Mouse (Mus musculus): ENCODE measurements around the gene Ccdc127. TPM values are rescaled to one million over a fixed set of nuclear protein-coding genes. Genes with fewer than 3 reads are reported as not detected.

The Ccdc127 gene
- 27.7 and 29.4 TPM in 2 replicates for polyA plus RNA-seq (2012; rRNA removed)

- peak; percentile 89 to 97 for DNase-seq (ENCODE audit: extremely low spot score in 1 of 2, low spot score in 1 of 2)
Observed at GRCm38 (mm10) chr13:74349566-74350434, at the start of gene Ccdc127, which contains the start of gene Sdha. Ccdc127 (plus strand) TSS chr13:74350309. Sdha (minus strand) TSS chr13:74350280.

GRCm38 (mm10) chr13:74300925-74301606, 49.0 kb upstream of the Ccdc127 start:
- peak; percentile 60 to 85 for DNase-seq (ENCODE audit: extremely low spot score in 1 of 2, low spot score in 1 of 2)

DNA sequence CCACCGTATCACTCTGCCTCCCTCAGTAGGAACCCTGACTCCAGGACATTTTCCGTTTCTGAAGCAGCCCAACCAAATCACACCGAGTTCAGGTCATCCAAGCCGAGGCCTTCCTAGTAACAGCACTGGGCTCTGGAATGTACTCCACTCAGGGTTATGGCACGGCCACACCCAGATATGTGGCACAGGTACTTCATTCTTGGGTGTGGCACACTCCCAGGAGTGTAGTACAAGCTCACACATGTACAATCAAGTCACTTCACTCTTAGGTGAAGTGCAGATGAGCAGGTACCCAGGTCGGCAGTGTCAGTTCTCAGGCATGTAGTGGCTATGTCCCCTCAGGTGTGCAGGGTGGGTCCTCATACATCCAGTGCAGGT, 48.5 kb upstream of the Ccdc127 start:
- no peak for DNase-seq (ENCODE audit: extremely low spot score in 1 of 2, low spot score in 1 of 2)

GRCm38 (mm10) chr13:74302050-74303037, 47.8 kb upstream of the Ccdc127 start:
- no peak for DNase-seq (ENCODE audit: extremely low spot score in 1 of 2, low spot score in 1 of 2)

DNA sequence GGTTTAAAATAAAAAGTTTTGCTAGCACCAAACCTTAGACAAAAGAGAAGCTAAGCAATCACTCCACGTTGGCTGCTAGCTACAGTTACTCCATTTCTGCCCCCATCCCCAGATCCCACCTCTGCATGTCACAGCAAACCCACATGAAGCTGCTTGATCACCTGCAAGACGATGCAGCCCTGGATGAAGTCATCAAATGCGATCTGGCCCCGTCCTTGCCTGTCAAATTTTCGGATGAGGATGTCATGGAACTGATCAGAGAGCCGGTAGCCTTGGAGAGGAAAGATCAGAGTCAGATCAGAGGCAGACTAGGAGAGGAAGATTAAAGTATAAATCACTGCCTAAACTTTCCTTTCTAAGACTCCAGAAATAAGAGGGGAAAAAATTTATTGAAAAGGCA, 44.7 kb upstream of the Ccdc127 start:
- no peak for DNase-seq (ENCODE audit: extremely low spot score in 1 of 2, low spot score in 1 of 2)

DNA sequence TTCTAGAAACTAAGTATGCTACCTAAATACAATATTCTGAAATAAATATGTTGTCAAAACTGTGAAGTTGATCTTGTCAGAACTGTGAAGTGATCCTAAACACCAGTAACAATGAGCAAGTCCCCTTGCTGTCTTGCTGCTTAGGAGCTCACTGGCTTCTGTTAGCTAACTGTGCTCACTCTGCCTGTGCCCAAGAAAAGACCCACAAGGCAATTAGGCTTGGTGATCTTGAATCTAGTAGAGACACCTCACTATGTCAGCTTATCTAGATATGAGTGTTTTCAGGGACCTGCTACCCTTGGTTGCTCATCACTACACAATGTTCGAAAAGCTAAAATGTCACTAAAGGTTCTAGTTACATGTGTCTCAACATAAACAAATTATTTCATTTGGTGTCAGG, 44.3 kb upstream of the Ccdc127 start:
- no peak for DNase-seq (ENCODE audit: extremely low spot score in 1 of 2, low spot score in 1 of 2)

DNA sequence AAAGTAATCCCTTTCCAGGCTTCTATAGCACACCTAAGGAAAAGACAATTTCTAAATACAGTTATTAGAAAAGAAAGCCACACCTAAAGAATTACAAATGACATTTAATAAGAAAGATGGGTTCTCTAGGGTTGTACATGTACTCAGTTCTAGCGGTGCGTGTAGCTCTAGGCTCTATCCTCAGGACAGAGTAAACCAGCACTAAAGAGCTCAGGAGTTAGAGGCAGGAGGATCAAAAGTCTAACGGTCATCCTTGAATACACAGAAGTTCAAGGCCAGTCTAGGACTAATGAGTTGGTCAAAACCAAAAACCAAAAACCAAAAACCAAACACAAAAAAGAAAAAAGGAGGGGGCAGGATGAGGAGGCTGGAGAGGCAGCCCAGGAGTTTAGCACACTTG, 35.5 kb upstream of the Ccdc127 start:
- no peak for DNase-seq (ENCODE audit: extremely low spot score in 1 of 2, low spot score in 1 of 2)

DNA sequence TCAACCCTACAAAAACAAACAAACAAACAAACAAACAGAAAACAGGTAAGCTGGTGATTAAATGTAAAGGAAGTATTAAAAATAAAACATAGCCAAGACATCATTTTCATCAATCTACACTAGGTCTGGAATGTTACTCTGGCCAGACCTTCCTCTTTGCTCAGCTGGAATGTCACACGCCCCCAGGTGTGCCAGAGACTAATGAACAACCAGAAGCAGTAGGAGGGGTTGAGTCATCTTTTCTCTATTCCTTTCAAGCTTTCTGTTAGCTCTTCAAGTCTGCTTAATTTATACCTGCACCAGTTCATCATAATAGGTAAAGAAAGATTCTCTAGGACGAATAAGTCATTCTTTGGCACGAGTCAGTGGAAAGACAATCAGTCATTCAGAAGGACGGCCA, 33.7 kb upstream of the Ccdc127 start:
- DNase-seq (ENCODE audit: extremely low spot score in 1 of 2, low spot score in 1 of 2) = peak in 1 of 2 experiments; percentile 26

- DNase-seq (ENCODE audit: extremely low spot score in 1 of 2, low spot score in 1 of 2) = peak in 1 of 2 experiments; percentile 21
Observed at GRCm38 (mm10) chr13:74316789-74317169, 33.3 kb upstream of the Ccdc127 start.

DNA sequence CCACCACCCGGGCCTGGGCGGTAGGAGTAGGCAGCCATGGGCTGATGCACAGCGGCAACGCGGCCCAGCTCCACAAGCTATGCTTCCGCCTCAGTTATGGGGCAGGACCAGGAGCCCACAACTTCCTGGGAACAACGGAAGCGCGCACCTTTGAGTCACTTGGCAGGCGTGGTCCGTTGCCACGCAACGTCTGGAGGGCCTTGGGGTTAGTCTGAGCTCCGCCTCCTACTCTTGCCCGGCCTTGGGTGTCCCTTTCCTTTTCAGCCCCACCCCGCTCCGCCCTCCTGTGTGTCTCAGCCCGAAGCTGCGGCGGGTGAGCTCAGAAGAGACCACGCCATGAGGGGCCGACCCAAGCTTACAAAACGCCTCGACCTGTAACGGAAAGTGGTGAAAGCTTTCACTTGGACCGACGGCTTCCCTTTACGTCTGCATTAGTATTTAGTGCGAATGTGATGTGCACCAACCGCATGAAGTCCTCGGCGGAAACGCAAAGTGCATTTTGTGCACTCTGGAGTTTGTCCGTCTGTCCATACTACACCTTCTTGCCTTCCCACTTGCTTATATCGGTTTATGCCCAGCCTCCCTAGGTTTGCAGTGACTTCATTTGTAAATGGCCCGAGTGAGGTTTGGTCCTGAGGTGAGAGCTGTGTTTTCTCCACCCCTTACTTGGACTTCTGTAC, 32.8 kb upstream of the Ccdc127 start, which contains the start of gene Pdcd6:
Gene Pdcd6 (minus strand): TSS at position 411 of the 680 bp plus-strand sequence.
- peak; percentile 89 to 92 for DNase-seq (ENCODE audit: extremely low spot score in 1 of 2, low spot score in 1 of 2)

DNA sequence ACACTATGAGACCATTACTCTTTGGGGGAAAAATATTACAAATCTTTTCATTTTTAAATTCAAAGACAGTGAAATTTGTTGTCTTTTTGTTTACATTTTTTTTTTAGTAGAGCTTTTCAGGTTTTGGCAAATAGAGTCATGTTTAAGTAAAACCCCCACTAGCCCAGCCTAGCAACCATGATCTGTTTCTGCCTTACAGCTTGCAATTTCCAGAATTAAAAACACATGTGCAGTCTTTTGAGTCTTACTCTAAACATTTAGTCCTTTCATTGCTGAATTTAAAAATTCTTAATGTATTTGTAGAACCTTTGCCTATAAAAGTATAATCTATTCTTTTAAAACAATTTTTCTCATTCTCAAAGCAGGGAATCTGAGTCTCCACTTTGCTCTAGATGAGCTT, 20.8 kb upstream of the Ccdc127 start:
- no peak for DNase-seq (ENCODE audit: extremely low spot score in 1 of 2, low spot score in 1 of 2)

- DNase-seq (ENCODE audit: extremely low spot score in 1 of 2, low spot score in 1 of 2) = peak in 1 of 2 experiments; percentile 54
Observed at GRCm38 (mm10) chr13:74341036-74341435, 9.1 kb upstream of the Ccdc127 start.

DNA sequence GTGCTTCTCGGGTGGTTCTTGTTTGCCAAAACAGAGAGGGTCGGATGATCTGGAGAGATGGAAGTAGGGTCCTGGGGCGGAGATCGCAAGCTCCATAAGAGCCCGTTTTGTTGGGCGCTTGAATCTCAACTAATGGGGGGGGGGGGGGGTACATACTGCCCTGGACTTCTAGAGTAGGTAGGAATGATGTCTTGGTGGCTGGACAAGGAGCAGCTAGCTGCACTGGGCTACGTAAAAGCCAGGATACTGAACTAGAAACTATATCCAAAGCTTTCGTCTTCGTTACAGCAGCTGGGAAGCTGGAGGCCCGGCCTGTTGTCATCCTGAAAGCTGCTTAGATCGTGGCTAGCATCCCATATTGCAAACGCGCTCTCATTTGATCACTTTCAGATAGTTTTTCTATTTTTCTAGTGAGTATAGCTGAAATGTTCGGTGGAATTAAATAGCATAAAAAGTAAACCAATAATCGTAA, 362 bp downstream of the Ccdc127 start:
- DNase-seq (ENCODE audit: extremely low spot score in 1 of 2, low spot score in 1 of 2) = peak in 1 of 2 experiments; percentile 23

GRCm38 (mm10) chr13:74356491-74356890, 6.4 kb downstream of the Ccdc127 start:
- DNase-seq (ENCODE audit: extremely low spot score in 1 of 2, low spot score in 1 of 2) = peak; percentile 27 to 42

GRCm38 (mm10) chr13:74362218-74362617, 12.1 kb downstream of the Ccdc127 start:
- DNase-seq (ENCODE audit: extremely low spot score in 1 of 2, low spot score in 1 of 2) = no peak

GRCm38 (mm10) chr13:74363176-74363858, 13.2 kb downstream of the Ccdc127 start:
- DNase-seq (ENCODE audit: extremely low spot score in 1 of 2, low spot score in 1 of 2) = no peak

GRCm38 (mm10) chr13:74363859-74364235, 13.7 kb downstream of the Ccdc127 start, which contains the start of gene Lrrc14b:
Lrrc14b (minus strand) TSS chr13:74364005.
- DNase-seq (ENCODE audit: extremely low spot score in 1 of 2, low spot score in 1 of 2) = no peak

DNA sequence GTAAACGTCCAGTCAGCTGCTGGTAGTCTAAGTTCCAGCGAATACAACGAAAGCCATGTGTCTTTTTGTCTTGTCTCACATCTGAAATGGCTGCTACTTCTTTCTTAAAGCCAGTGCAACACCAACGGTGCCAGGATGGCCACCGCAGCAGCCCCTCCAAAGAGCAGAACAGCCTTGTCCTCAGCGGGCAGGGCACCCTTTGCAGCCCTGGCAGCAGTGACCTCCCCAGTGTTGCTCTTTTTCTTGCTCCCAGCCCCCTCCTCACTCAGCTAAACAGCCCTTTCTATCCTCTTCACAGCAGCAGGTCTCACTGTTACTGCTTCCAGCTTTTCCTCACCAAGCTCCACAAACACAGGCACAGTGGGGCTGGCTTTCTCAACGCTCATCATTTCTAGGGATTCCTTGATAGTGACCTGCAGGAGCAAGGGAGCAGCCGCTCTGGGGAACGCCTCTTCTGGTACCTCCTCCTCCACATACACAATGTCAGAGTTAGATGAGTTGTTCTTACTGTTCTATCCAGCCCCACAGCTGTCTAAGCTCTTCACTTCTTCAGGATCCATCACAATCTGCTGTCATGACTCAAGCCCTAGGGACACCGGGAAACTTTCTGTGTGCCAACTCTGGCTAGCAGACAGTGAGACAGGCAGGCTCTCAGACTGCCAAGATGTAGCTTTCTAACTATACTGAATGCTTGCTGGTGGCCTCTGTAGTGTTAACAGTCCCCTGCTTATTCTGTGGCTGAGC, 31.6 kb downstream of the Ccdc127 start:
- DNase-seq (ENCODE audit: extremely low spot score in 1 of 2, low spot score in 1 of 2) = no peak

Data from frontal cortex, adult 2 months (tissue).